Mouse (Mus musculus) c-Kit-positive CD71-positive TER-119-negative erythroid progenitor cells, embryonic 14.5 days (primary cell): ENCODE results near the gene Arl6ip5.

ENCODE experiments used
- DNase-seq: peaks from one replicate; pipeline ENCODE4 v3.0.0-alpha.2; 2013; ENCODE audit warnings: low read depth

The Arl6ip5 gene

GRCm38 (mm10) chr6:97210191-97210961 lies at the start of gene Arl6ip5:
Arl6ip5 (plus strand) TSS chr6:97210689.
- DNase-seq, result peak; percentile 87

GRCm38 (mm10) chr6:97175716-97176115 lies 34.8 kb upstream of the Arl6ip5 start:
- DNase-seq, result no peak

- DNase-seq, result peak; percentile 86
Observed at GRCm38 (mm10) chr6:97178491-97179366, 31.8 kb upstream of the Arl6ip5 start, which contains the start of gene Tmf1. Tmf1 (minus strand) TSS chr6:97179122.

- DNase-seq, result peak; percentile 61
Observed at GRCm38 (mm10) chr6:97179367-97179828, 31.1 kb upstream of the Arl6ip5 start.

- no peak for DNase-seq
Observed at GRCm38 (mm10) chr6:97200437-97200836, 10.1 kb upstream of the Arl6ip5 start.

GRCm38 (mm10) chr6:97202477-97202876 lies 8.0 kb upstream of the Arl6ip5 start:
- no peak for DNase-seq

- DNase-seq, result no peak
Observed at GRCm38 (mm10) chr6:97204252-97204869, 6.1 kb upstream of the Arl6ip5 start.

- DNase-seq, result no peak
Observed at GRCm38 (mm10) chr6:97204952-97205351, 5.5 kb upstream of the Arl6ip5 start.

- DNase-seq, result peak; percentile 99
Observed at GRCm38 (mm10) chr6:97205439-97205885, 5.0 kb upstream of the Arl6ip5 start, which contains the start of gene Uba3. Uba3 (minus strand) TSS chr6:97205647.

GRCm38 (mm10) chr6:97207085-97207484 lies 3.4 kb upstream of the Arl6ip5 start:
- DNase-seq, result no peak

- DNase-seq, result no peak
Observed at GRCm38 (mm10) chr6:97208406-97208805, 2.1 kb upstream of the Arl6ip5 start.

GRCm38 (mm10) chr6:97209201-97209600 lies 1.3 kb upstream of the Arl6ip5 start:
- DNase-seq, result no peak

GRCm38 (mm10) chr6:97209751-97210150 lies 738 bp upstream of the Arl6ip5 start:
- no peak for DNase-seq

- DNase-seq, result no peak
Observed at GRCm38 (mm10) chr6:97210962-97211601, 593 bp downstream of the Arl6ip5 start.

- DNase-seq, result no peak
Observed at GRCm38 (mm10) chr6:97211981-97212380, 1.5 kb downstream of the Arl6ip5 start.

- DNase-seq, result no peak
Observed at GRCm38 (mm10) chr6:97216154-97216821, 5.8 kb downstream of the Arl6ip5 start.

GRCm38 (mm10) chr6:97220672-97221071 lies 10.2 kb downstream of the Arl6ip5 start:
- DNase-seq, result no peak

- DNase-seq, result no peak
Observed at GRCm38 (mm10) chr6:97221205-97222025, 10.9 kb downstream of the Arl6ip5 start.

GRCm38 (mm10) chr6:97222321-97222720 lies 11.8 kb downstream of the Arl6ip5 start:
- DNase-seq, result no peak

- DNase-seq, result no peak
Observed at GRCm38 (mm10) chr6:97222931-97223467, 12.5 kb downstream of the Arl6ip5 start.
